In the genomic region with DNA sequence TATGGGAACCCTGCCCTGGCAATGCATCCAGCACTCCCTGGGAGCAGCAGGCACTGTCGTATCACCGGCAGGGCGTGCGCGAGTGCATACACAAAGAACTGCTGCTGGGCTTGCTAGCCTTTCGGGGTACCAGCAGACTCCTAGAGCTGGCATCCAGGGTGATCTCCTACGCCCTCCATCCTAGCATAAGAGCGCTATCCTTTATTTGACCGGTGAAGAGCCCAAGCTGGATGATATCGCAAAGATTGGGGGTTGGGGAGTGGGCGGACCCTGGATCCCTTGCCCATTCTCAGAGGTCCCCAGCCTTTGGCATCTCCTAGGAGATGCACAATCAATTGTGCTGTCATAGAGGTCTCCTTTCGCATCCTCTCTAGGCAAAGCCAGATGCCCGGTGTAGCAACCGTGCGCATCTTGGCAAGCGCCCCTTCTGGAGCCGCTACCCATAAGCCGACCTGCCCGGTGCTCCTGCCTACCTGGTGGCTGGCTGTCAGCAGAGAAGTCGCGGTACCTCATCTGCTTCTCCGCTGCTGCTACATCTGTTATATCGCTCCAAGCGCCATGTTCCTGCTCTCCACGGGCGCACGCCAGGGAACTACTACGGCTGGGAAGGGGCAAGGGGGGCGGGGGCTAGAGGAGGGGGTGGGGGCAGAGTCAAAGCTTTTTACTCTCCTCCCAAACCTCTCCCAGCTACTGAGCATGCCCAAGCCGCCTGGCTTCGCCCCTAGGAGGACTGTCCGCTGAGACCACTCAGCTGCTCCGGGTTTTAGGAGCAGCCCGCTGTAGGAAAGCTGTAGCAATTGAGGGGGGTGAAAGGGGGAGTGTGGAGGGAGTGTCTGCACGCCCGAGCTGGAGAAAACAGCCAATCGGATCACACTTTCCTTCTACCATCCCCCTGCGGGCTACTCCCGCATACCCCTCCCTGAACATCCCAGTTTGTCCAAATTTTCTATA, we compare ENCODE assay signal across 9 mouse cellular contexts. TPM values are rescaled to one million over a fixed set of nuclear protein-coding genes. Genes with fewer than 3 reads are reported as not detected.
DNase-seq lines count a peak whose midpoint lies in the region; ATAC-seq and TF ChIP-seq lines count a peak whose summit lies in the region.
"Had no signal": no experiment of that assay in that cellular context is flagged by ENCODE, and none has a peak within 500 bp of the region (broad histone marks: within the 10 kb centered on the region; RNA-seq: fewer than 3 reads in every experiment).

Gene Pak7 (minus strand): TSS at position 787 of the 951 bp plus-strand sequence.

- ATAC-seq in heart, embryonic 11.5 days (replicated peaks; ENCODE audit: insufficient number of reproducible peaks, low FRiP score, low TSS enrichment), result peak; percentile 90
- ATAC-seq in liver, embryonic 14.5 days (ENCODE audit: insufficient read depth), result no peak

- TF ChIP-seq CTCF in liver, embryonic 14.5 days (IDR thresholded peaks at IDR 0.05; ENCODE audit: low read depth), result no peak

- no peaks in the 10 kb centered on the region for H3K36me3 ChIP-seq in heart, embryonic 11.5 days (ENCODE audit: control insufficient read depth, insufficient read depth, low read length)
- no peaks in the 10 kb centered on the region for H3K36me3 ChIP-seq in liver, embryonic 14.5 days (replicated peaks; ENCODE audit: control insufficient read depth, insufficient read depth, low read depth)

- peak within 1 kb of the TSS; percentile 59 for H3K9ac ChIP-seq in heart, embryonic 11.5 days (ENCODE audit: low read depth, low read length)
- H3K9ac ChIP-seq in liver, embryonic 14.5 days (replicated peaks), result no peak within 1 kb of the TSS

- peak within 1 kb of the TSS; percentile 95 for H3K4me2 ChIP-seq in heart, embryonic 11.5 days
- H3K4me2 ChIP-seq in liver, embryonic 14.5 days (ENCODE audit: low read depth), result peak within 1 kb of the TSS; percentile 18; the same call in 1 of the 2 replicates

- peaks cover 5% of the 10 kb centered on the region for H3K27me3 ChIP-seq in heart, embryonic 11.5 days (ENCODE audit: control insufficient read depth, insufficient read depth, low read length)
- peaks cover 2% of the 10 kb centered on the region; the same call in 1 of the 2 replicates for H3K27me3 ChIP-seq in liver, embryonic 14.5 days (ENCODE audit: control insufficient read depth, insufficient read depth, low read length)

- WGBS in heart, embryonic 11.5 days (ENCODE audit: insufficient replicate concordance), result under 1% methylated on average over 39 of the region's 39 CpGs
- 3% methylated on average over 39 of the region's 39 CpGs for WGBS in liver, embryonic 14.5 days (ENCODE audit: insufficient replicate concordance)

- TF ChIP-seq EP300 in liver, embryonic 14.5 days (IDR thresholded peaks at IDR 0.05; ENCODE audit: low read depth), result no peak

- H3K4me1 ChIP-seq in heart, embryonic 11.5 days (ENCODE audit: control insufficient read depth, insufficient read depth, low read length), result no peaks in the 10 kb centered on the region
- H3K4me1 ChIP-seq in liver, embryonic 14.5 days (replicated peaks; ENCODE audit: control insufficient read depth in 2 of 2, insufficient read depth in 2 of 2, low read length in 1 of 2), result no peaks in the 10 kb centered on the region

- H3K4me3 ChIP-seq in heart, embryonic 11.5 days (ENCODE audit: low read depth, low read length), result peak within 1 kb of the TSS; percentile 56
- peak within 1 kb of the TSS in 1 of 2 experiments; percentile 31; a peak in 1 of 4 replicates for H3K4me3 ChIP-seq in liver, embryonic 14.5 days (ENCODE audit: insufficient read depth in 1 of 2, low read depth in 2 of 2, low read length in 2 of 2)

- no peak for DNase-seq in heart, adult 9 months (ENCODE audit: low spot score in 2 of 2)
- DNase-seq in cerebellum, postnatal 10 days, result peak; percentile 92 to 93
- DNase-seq in frontal cortex, postnatal 10 days (ENCODE audit: low spot score in 2 of 2), result peak; percentile 83 to 85
- peak; percentile 74 to 85 for DNase-seq in layer of hippocampus, adult 18-20 months (ENCODE audit: low spot score in 2 of 2)
- DNase-seq in liver, embryonic 14.5 days (ENCODE audit: low read depth in 3 of 3, low spot score in 3 of 3), result no peak
- DNase-seq in right cerebral cortex, adult 18-20 months, result peak; percentile 87
- no peak for DNase-seq in spleen, adult 18-20 months

- no peak within 1 kb of the TSS for H3K27ac ChIP-seq in heart, embryonic 11.5 days (ENCODE audit: low read depth, low read length)
- no peak within 1 kb of the TSS for H3K27ac ChIP-seq in liver, embryonic 14.5 days

- H3K9me3 ChIP-seq in heart, embryonic 11.5 days (replicated peaks; ENCODE audit: control insufficient read depth, low read length), result no peaks in the 10 kb centered on the region
- no peaks in the 10 kb centered on the region for H3K9me3 ChIP-seq in liver, embryonic 14.5 days (ENCODE audit: control insufficient read depth, low read length)

RNA-seq across cellular contexts. Expression of gene Pak7, which starts in this region (rescaled TPM):
- polyA plus RNA-seq in heart, embryonic 11.5 days (2014; fragmentation: Nextera tagmentation; extraction: Ambion mirVana), result 0.70 and 0.87 TPM in 2 replicates
- total RNA-seq in layer of hippocampus, adult 18-20 months (2021), result 10 to 100 TPM; 21.8 to 24.5 TPM
- 0.01 TPM in 2 replicates for polyA plus RNA-seq in liver, embryonic 14.5 days (2012; rRNA removed)
- polyA plus RNA-seq in liver, embryonic 14.5 days (2014; fragmentation: Nextera tagmentation; extraction: Ambion mirVana), result 0.04 TPM in 1 of 2 replicates, not detected in the other
- total RNA-seq: liver, adult 2 months had no signal
- polyA plus RNA-seq: liver, adult 2 months had no signal

Comparison
In these comparisons a context has a peak if more than half of its experiments do, and no peak if none do; other contexts are left out.
1. Peak in ATAC-seq, H3K4me3 ChIP-seq, H3K9ac ChIP-seq and H3K4me2 ChIP-seq in heart, embryonic 11.5 days; RNA of the gene not detected or under 1 TPM.
2. DNase-seq: peak in cerebellum, postnatal 10 days (2 of 2), frontal cortex, postnatal 10 days (2 of 2), layer of hippocampus, adult 18-20 months (2 of 2) and right cerebral cortex, adult 18-20 months (single experiment); none in heart, adult 9 months (0 of 2), liver, embryonic 14.5 days (0 of 3) and spleen, adult 18-20 months (0 of 2).